Mouse (Mus musculus): ENCODE data around the gene Adad2.

DNA sequence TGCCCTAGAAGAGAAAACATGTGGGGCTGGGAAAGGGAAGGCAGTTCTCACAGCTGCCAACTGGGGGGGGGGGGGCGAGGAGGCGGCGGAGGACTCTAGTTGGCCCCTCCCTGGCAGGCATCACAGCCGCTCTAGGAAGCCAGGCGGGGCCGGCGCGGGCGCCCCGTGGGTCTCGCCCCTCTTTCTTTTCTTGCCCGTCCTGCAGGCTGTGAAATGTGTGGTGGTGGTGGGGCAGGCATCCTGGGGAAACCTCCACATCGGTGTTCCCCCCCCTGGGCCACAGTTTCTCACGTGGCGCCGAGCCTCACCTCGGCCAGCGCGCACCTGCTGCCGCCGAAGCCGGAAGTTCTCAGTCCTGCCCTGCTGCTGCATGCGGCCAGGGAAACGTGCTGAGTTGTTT, 26.6 kb upstream of the Adad2 start:
- TF ChIP-seq CTCF (IDR thresholded peaks at IDR 0.05; ENCODE audit: low read depth, low read length) (no peak), POLR2A (IDR thresholded peaks at IDR 0.05; ENCODE audit: insufficient read depth, low read length) (no peak), EP300 (IDR thresholded peaks at IDR 0.05; ENCODE audit: insufficient read depth, low read depth, low read length) (0 out of 2 replicates have a peak, but pooled peaks have one; percentile 5)
